Mouse (Mus musculus) gastrocnemius, adult 8-10 months (tissue): ENCODE results near the gene Tm9sf1. TPM values are rescaled to one million over a fixed set of nuclear protein-coding genes. Genes with fewer than 3 reads are reported as not detected.

ENCODE experiments used
- DNase-seq, 2 experiments: peaks; one replicate each; pipeline ENCODE4 v3.0.0; 2022; ENCODE audit warnings: low spot score in 2 of 2
- total RNA-seq, 4 experiments: library from RNA; stranded (reverse); gene quantifications; 2 replicates each; pipeline ENCODE4 v1.2.4; 2022

The Tm9sf1 gene
- total RNA-seq, 4 experiments from 2014 or later: 15.6 to 18.3 (median 17.1) TPM

DNA sequence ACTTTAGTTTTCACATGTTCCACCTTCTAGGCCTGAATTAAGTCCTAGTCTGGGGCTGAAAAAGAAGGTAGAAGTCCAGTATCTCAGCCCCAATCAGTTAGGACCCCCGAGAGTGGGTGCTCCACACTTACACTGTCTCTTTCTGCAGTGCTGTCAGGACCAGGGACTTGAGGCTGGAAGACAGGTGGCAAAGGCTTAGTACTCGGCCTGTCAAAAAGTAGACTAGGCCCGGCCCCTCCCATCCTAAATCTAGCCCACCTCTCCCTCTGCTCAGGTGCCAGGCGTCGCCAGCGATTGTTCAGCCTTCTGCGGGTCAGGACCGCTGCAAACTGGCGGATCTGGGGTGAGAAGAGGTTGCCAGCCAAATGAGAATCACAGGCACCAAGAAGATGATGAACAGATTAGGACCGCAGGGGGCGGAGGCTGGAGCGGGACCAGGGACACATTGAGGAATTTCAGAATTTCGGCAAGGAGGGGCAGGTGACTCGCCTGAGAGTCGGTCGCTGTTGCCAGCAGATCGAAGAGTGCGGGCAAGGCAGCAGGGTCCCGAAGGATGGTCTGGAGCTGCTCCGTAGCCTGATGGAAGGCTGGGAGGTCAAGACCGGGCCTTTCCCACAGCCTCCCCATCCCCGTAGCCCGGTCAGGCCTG lies 8.6 kb downstream of the Tm9sf1 start:
- DNase-seq: peak in 1 of 2 experiments; percentile 20

DNA sequence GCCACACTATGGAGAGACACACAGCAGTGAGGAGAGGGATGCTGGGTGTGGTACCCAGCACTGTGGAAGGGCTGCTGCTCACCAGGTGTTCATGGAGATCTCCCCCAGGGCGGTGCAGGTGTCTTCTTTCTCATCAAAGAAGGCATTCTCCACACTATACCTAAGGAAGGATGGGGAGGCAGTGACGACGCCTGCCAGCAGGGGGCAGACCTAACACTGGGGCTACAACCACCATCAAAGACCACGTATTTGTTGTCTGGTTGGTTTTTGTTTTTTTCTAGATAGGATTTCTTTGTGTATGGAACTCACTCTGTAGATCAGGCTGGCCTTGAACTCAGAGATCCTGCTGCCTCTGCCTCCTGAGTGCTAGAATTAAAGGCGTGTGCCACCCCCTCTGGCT lies 14.3 kb downstream of the Tm9sf1 start:
- peak; percentile 26 to 43 for DNase-seq

DNA sequence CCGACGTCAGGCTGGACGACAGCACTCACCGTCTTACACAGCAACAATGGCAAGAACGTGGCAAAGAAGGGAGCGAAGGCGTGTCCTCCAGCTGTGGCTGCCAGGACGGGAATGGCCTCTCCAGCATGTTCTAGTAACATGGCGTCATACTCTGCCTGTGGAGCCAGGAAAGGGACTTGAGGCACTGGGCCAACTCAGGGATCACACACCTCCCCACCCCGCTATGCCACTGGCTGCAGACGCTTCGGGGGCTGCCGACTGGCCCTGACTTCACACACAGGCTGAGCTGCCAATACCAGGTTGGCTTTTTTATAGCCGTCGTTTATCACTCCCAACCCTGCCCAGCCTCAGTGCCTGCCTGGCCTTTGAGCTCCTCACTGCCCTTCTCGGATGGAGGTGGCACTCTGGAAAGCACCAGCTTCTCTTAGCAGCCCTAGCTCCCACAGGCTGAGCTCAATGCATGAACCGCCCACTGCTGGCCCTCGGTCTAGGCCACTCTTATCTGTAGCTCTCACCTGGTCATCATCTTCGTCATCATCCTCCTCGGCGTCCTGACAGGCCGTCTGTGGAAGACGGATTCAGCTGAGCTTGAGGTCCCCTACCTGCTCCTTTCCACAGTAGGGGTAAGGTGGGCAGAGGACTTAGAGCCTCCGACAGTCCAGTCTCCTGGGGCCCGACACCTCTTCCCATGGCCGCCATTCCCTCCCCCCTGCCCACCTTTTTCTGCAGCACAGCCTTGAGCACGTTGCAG lies 15.4 kb downstream of the Tm9sf1 start:
- DNase-seq: no peak

DNA sequence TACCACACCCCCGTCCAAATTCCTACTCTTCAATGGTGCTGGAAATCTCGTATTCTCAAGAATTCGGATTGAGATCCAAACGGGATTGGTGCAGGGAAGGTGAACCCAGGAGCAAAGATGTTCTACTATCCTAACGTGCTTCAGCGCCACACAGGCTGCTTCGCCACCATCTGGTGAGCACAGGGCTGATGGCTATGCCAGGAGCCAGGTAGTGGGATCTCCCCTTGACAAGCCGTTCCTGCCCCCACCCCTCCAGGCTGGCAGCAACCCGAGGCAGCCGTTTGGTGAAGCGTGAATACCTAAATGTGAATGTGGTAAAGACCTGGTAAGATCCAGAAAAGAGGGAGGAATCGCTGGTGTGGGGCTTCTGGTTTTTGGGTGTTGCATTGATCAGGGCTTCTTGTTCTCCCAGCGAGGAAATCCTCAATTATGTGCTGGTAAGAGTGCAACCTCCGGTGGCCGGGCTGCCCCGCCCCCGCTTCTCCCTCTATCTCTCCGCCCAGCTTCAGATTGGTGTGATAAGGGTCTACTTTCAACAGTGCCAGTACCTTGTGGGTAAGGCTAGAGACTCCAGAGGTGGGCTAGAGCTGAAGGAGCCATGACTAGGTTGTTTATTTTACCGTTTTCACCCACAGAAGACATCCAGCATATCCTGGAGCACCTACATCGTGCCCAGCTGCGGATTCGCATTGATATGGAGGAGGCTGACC lies 25.0 kb downstream of the Tm9sf1 start:
- DNase-seq: no peak

DNA sequence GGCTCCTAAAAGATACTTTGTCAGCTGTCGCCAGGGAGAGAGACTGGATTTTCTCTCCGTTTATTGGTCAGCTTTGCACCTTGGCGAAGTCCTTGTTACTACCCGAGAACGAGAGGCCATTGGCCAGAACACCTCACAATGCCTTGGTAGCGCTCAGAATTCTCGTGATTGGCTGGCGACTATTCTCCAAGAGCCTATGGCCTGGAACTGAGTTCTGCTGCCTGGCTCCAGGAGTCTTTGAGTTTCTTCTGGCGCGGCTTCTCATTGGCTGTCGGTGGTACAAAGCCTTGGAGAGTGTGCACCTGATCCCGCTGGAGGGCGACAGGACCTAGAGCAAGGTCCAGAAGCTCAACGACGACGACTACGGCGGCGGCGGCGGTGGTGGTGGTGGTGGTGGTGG lies 25.8 kb downstream of the Tm9sf1 start, which contains the start of gene Rec8:
Rec8 (plus strand) TSS at position 216 of the 400 bp plus-strand sequence.
- DNase-seq: no peak

DNA sequence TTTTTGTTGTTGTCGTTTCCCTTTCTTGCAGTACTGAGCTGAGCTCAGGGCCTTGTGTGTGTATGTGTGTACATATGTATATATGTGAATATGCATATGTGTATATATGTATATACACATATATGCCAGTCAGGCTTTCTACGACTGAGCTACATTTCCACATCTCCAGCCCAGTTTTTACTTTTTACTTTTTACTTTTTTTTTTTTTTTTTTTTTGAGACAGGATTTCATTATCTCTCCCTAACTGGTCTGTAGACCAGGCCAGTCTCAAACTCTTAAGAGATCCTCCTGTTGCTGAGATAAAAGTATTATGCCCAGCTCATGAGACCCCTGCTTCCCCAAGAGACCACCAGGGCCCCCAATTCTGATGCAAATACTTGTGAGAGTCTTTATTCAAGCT lies 26.8 kb downstream of the Tm9sf1 start:
- DNase-seq: no peak

DNA sequence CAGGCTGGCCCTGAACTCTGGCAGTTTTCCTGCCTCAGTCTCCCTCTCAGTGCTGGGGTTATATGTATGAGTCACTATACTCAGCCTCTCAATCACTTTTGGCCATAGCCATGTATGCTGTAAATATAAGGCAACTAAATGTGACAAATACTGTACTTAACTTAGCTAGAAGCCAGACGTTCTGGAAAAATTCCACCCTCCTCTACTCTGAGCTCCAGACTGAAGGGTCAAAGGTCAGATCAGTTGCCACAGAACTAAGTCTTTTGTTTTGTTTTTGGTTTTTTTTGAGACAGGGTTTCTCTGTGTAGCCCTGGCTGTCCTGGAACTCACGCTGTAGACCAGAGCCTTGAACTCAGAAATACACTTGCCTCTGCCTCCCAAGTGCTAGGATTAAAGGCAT lies 27.7 kb downstream of the Tm9sf1 start:
- no peak for DNase-seq

DNA sequence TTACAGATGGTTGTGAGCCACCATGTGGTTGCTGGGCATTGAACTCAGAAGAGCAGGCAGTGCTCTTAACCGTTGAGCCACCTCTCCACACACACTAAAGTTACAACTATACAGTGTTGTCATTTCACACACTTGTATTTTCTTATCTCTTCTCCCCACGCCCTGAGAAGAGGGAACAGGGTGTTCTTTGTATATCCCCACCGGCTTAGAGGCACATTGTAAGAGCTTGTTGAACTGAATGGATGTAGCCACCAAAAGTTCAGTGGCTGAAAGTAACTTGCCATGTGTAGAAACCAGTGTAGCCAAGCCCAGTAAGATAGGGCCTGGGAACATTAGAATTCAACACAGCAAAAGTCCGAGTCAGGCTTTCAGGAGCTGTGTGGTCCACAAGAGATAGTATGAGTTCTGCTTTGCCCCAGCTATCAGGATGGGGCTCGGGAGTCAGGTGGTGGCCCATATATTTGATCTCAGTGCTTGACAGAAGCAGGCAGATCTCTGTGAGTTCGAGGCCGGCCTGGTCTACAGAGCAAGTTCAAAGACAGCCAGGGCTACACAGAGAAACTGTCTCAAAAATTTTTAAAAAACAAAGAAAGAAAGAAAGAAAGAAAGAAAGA lies 28.9 kb downstream of the Tm9sf1 start:
- DNase-seq: no peak

DNA sequence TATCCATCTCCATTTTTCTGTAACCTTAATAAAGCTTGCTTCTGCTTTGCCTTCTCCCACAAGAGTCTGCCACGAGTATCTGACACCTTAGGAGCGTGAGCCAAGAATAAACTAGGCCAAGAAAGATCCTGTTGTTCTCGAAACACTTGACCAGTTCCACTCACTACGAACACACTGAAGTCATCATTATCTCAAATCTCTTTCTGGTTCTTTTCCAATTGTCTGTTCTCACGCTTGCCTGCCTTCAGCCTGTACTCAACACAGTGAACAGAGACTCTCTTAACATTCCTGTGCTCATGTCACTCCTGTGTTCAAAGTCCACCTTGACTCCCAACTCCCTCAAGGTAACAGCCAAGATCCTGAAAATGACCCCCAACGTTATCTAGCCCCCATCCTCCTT lies 30.3 kb downstream of the Tm9sf1 start:
- no peak for DNase-seq

DNA sequence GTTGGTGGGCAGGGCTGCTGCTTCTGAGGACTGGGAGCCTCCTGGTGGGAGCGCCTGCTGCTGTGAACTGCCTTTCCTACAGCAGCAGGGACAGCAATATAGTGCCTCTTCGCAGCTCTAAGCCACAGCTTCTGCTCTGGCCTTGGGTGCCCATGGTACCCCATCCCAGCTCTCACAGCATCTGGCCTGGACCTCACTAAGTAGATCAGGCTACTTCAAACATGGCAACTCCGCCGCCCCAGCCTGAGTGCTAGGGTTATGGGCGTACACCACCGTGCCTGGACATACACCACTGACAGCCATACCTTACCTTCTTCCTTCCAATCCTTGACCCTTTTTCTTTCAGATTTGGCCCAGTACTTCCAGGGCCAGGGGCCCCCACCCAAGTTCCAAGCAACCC lies 35.3 kb downstream of the Tm9sf1 start:
- no peak for DNase-seq

DNA sequence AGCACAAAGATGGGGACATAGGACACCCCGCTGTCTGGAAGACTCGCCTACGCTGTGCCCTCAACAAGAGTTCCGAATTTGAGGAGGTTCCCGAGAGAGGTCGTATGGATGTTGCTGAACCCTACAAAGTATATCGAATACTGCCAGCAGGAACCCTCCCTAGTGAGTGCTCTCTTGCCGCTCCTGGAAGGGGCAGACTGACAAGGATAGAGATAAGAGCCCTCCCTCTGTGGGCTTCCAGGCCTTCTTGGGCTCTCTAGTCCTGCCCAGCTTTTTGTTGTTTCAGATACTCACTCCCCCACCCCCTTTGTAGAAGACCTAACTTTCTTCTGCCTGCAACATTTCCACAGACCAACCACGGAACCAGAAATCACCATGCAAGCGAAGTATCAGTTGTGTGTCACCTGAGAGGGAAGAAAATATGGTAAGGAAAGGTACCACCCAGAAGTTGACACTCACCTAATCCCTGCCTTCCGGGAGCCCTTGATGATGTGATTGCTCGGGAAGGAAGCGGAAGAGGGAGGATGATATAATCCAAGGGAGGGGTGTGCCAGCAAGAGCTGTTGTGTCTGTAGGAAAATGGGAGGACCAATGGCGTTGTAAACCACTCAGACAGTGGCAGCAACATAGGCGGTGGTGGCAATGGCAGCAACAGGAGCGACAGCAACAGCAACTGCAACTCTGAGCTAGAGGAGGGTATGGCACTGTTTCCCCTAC lies 37.7 kb downstream of the Tm9sf1 start:
- no peak for DNase-seq

DNA sequence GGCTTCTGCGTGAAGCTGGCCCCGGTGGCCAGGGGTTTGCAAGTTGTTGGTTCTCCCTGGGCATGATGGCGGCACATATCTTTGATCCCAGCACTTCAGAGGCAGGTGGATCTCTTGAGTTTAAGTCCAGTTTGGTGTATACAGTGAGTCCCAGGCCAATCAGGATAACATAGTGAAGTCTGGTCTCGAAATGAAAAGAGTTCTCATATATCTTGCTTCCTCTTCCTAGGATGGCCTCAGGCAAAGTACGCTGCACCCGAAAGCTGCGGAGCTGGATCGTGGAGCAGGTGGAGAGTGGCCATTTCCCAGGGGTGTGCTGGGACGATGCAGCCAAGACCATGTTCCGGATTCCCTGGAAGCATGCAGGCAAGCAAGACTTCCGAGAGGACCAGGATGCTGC lies 38.8 kb downstream of the Tm9sf1 start:
- no peak for DNase-seq

DNA sequence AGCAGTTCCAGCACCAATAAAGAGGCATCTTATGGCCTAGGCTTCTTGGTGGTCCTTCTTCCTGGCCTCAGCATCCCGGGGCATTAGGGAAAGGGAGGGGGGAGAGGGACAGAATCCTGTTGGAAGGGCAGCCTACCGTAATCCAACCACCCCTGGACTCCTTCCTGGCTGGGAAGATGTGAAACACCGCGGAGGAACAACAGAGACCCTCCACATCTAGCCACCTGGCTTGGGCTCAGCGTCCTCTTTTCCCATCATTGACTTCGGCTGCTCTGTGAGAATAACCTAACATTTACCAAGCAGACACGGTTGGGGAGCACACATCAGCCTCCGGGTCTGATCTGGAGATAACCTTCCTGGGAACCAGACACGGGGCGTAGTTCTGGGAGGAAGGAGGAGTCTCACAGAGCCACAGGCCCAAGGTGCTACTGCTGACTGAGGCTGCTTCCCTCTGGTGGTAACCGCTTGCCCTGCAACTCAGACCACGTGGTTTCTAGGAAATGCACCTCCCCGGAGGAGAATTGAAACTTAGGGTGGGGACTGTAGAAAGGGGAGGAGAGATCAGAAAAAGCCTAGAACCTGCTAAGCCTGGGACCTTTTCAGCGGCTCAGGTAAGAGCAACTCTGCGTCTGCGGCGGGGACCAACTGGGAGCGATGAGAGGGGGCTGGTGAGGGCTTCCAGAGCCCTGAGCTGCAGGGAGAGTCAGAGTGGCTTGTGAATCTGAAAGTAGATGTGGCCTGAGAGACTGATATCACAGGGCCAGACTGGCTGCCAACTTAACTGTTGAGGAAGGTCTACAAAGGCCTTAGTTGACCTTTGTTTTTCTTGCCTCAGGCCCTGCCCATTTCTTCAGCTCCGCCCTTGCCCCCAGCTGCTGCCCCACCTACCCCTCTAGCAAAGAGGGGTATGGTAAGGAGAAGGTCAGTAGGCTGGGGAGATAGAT lies 39.7 kb downstream of the Tm9sf1 start:
- DNase-seq: peak; percentile 86 to 89

DNA sequence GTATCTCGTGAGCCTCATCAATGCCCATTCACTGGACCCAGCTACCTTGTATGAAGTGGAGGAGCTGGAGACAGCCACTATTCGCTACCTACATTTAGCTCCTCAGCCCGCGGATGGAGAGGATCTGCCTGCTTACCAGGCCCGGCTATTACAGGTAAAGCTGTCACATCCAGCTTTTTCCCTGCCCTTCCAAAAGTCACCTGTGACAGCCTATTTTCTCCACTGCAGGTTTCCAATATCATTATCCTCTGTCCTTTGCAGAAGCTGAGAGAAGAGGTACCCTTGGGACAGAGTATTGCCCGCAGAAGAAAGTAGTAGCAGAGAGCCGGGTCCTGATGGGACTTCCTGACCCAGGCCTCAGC lies 40.4 kb downstream of the Tm9sf1 start, which contains the start of gene Irf9:
Irf9 (plus strand) TSS at position 301 of the 362 bp plus-strand sequence.
- DNase-seq: no peak

DNA sequence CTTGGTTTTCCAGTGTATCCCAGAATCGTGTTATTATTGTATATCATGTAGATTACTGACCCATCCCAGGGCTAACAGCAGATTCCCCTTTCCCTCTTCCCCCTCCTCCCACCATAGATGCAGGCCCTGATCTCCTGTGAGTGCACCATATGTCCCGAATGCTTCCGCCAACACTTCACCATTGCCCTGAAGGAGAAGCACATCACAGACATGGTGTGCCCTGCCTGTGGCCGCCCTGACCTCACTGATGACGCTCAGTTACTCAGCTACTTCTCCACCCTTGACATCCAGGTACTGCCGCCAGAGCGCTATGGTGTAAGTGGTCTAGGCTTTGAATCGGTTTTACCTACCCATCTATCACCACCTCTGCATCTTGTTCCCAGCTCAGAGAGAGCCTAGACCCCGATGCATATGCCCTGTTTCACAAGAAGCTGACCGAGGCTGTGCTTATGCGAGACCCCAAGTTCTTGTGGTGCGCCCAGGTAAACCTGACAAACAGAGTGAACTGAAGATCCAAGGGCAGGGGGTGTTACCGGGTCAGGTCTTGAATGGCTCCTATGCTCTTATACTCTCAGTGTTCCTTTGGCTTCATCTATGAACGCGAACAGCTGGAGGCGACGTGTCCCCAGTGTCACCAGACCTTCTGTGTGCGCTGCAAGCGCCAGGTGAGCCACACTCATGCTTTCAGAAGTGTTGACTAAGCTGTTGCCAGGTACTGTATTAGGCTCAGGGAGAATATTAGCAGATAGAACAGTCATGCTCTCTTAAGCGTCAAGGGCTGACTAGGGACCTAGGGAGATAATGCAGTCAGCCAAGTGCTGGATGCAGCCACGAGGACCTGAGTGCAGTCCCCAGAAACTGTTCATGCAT lies 44.9 kb downstream of the Tm9sf1 start:
- DNase-seq: no peak

DNA sequence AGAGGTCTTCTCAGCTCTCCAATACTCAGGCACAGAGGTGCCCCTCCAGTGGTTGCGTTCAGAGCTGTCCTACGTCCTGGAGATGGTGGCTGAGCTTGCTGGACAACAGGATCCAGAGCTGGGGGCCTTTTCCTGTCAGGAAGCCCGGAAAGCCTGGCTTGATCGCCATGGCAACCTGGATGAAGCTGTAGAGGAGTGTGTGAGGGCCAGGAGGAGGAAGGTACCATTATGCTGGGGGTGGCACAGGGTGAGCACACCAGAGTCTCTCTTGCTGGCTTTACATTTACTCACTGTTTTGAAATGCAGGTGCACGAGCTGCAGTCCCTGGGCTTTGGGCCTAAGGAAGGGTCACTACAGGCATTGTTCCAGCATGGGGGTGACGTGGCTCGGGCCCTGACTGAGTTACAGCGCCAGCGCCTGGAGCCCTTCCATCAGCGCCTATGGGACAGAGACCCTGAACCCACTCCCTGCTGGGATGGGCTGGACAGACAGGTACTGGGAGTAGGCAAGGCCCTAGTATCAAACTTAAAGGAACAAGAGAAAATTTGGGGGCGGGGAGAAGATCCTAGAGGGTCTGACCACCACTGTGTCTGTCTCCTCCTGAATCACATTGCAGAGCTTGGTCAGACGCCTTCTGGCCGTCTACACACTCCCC lies 47.4 kb downstream of the Tm9sf1 start:
- DNase-seq: no peak

DNA sequence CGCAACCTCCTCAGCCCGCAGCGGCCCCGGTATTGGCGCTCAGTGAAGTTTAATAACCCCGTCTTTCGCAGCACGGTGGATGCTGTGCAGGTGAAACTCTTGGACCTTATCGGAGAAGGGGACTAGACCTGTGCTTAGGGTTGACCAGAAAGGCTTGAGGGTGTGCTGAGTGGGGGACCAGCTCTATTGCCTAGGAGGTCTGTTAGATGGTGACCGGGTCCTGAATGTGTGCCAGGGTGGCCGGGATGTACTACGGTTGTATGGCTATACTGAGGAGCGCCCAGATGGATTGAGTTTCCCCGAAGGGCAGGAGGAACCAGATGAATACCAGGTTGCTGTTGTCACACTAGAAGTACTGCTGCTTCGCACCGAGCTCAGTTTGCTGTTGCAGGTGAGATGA lies 51.4 kb downstream of the Tm9sf1 start:
- no peak for DNase-seq

DNA sequence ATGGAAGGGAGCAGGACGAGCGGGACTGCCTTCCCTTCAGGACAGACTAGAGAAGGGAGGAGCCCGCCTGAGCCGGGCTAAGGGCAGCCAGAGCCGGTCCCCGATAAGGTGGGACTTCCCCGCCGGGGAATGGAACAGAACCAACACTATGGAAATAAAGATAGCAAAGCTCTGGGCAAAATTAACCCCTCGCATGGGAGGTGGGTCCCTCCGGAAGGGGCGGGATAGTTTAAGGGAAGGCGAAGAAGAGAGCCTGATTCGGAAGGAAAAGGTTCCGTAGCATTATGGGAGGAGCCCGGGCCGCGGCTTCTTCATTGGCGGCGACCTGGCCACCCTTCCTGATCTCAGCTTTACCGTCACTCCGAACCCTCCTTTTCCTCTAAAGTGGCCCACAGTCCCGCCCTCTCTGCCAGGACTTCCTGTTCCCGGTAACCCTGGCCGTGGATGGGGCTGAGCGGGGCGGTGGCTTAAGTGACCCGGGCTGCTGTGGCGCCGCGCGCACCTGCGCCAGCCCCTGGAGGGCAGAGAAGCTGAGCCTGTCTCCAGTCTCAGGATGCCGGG lies 52.2 kb downstream of the Tm9sf1 start, which contains the start of gene Rnf31:
Rnf31 (plus strand) TSS at position 378 of the 561 bp plus-strand sequence.
- DNase-seq: peak; percentile 94 to 95
